Mouse (Mus musculus) G1E (cell line): ENCODE results near the gene Hps4.

ENCODE experiments used
- CTCF ChIP-seq: IDR thresholded peaks from 2 replicates; pipeline ENCODE4 v1.5.1; 2012; ENCODE audit warnings: low read depth, low read length, inconsistent platforms, mixed read lengths
- GATA1 ChIP-seq: IDR thresholded peaks from 2 replicates; pipeline ENCODE4 v1.6.1; 2012; ENCODE audit warnings: borderline replicate concordance, low read length, inconsistent platforms, mixed read lengths
- GATA2 ChIP-seq: IDR thresholded peaks from 2 replicates; pipeline ENCODE4 v1.6.1; 2012; ENCODE audit warnings: low read depth, low read length, inconsistent platforms, borderline replicate concordance
- POLR2AphosphoS5 ChIP-seq: IDR thresholded peaks from 2 replicates; pipeline ENCODE4 v1.6.1; 2012; ENCODE audit warnings: low read depth, low read length, inconsistent platforms; ENCODE audit not compliant: insufficient replicate concordance
- TAL1 ChIP-seq: conservative IDR thresholded peaks from 2 replicates; pipeline ENCODE4 v1.6.1; 2012; ENCODE audit warnings: low read depth, low read length, inconsistent platforms, mixed read lengths

- TF ChIP-seq CTCF = no peak
- TF ChIP-seq TAL1 = no peak
- TF ChIP-seq GATA1 = no peak
- no peak for TF ChIP-seq POLR2AphosphoS5
- TF ChIP-seq GATA2 = no peak
Measured at GRCm38 (mm10) chr5:112394779-112395443, 52.0 kb downstream of the Hps4 start, which contains the start of gene Asphd2.
